Mouse (Mus musculus): ENCODE measurements at regions not wholly inside any gene's neighbourhood (a gene's known extent, or its start where the extent isn't known, plus 50 kb on each side); places are given as distances from the start of the nearest gene placed in this dataset.

DNA sequence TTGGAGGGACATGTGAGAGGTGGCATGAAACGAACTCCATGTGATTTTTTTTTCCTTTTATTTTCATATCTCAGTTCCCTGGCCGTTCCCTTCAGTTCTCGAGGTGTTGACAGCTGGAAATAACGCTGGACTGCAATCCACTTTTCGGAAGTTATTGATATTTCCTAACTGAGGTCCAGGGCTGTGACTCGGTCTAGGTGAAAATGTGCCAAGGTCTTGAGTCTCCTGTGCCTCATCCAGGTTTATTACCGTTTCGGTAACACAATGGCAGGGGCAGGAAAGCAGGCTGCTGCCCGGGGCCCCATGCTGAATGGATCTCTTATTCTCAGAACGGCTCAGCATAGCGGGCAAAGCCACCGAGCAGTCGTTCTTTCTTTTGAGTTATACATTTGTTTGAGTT is 844.7 kb upstream of the Car8 start:
- no peak for DNase-seq (ENCODE audit: low spot score)

DNA sequence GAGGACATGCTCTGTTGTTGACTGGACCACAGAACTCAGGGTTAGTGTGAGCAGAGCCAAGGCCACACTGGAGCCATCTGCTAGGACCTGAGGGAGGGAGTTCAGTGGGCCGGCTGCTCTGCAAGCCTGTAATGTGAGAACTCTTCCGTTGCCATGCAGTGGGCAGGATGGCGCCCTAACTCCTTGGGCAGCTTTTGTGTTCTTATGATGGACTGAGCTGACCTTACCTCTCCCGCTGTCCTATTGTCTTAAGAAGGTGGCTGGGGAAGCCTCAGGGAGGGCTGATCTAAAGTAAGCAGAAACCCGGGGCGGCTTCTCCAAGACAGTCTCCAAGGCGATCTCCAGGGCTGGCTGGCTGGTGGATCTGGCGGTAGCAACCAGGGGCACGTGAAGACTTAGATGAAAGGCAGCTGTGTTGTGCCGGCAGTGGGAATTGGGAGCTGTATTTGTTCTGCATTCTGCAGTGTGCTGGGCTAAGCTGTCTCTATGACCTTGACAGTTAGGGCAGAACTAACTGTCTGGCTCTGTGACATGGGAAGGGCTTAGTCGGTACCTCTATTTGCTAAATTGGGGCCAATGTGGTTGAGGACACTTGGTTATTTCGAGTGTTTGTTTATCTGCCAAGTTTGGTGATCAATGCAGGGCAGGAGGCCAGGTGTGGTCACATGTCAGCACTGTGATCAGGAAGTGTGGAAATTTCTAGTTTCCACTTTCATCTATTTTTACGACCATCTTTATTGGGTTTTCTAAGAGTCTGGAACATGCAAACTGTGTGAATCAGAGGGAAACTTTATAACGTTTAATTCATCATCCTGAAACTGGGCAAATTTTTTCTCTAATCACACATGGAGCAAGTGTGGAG is 843.1 kb upstream of the Car8 start:
- no peak for DNase-seq (ENCODE audit: low spot score)

DNA sequence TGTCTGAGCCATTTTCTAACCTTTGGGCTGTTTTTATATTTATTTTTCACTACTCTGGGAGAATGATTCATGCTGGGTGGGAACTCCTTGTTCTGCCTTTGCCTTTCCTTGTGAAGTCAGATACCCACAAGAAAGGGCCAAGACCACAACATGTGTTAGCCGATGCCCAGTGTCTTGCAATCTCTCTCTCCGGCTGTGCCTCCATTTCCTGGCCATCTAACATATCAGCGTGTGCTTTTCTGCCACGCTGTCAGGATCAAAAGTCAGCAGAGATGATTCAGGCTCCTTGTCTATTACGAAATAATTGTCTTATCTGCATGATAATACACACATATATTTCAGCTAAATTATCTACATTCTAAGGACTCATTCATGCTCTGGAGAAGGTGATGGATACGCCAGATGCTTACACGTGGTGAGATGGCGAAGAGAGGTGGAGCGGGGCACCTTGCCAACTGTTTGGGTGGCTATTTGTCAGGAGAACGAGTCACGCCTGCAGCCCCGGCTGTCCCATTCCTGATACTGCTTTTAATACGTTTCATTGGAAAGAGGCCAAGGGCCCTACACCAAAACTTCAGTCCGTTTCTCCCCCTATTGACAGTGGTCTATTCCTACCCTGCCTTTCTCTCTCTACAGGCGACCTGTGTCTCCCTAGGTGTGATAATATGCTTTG is 842.1 kb upstream of the Car8 start:
- no peak for DNase-seq (ENCODE audit: low spot score)

DNA sequence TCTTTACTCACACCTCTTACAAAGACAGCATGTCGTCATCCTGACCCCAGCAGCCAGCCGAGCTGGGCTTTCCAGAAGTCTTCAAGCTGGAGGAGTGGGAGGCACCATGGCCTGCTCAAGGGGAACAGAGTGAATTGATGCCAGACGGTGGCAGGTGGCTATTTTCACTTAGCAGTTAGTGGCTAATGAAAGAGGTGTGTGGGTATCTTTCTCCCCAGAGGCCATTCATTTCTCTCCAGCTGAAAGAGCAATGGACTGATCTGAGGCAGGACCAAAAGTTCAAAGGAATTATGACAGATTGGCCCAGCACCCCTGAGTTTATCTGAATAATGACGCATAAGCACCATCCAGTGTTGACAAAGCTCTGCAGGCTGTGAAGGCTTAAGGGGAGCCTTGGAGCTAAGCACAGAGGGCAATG is 841.0 kb upstream of the Car8 start:
- DNase-seq (ENCODE audit: low spot score): no peak

DNA sequence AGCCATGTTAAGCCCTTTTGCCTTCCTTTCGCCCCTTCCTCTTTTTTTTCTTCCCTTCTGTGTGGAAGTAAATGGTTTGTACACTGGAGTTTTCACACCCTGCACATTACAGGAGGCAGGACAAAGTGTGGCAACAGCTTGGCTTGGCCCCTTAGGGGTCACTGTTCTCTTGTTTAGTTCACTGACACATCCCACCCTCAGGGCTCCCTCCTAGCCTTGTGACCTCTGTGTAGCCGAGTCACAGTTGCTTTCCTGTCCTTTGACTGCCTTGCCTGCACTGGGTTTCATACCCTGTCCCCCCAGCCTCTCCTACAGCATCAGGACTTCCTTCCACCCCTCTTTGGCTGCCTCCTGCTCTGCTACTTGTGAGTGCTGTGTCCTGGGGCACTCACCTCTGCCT is 835.6 kb upstream of the Car8 start:
- no peak for DNase-seq (ENCODE audit: low spot score)

DNA sequence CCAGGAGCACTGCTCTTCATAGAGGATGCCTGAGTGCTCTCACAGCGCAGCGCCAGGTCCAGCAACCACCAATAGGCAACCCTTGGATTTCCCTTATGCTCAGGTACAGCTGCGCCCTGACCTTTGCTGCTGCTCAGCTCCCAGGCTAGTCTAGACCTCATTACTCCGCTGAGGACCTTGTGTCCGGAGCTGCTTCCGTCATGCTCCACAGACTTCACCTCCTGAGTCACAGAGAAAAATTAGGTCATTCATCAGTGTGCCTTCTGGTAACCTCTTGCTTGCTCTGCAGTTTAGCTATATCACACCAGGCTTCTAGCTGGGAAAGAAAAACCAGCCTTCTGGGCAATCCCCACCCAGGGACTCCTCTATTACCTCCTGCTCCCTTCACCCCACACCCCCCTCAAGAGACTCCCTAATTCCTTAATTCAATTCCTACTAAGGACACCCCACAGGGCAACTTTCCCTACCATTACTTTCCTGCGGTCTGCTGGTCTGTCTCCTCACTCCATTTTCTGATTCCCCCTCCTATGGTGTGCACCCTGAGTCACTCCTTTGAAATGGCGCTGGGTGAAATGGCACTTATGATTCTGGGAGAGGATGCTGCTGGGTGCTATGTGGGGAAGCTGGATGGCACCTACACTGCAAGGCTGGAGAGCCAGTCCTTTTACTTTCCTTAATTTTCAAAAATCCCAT is 835.0 kb upstream of the Car8 start:
- no peak for DNase-seq (ENCODE audit: low spot score)

DNA sequence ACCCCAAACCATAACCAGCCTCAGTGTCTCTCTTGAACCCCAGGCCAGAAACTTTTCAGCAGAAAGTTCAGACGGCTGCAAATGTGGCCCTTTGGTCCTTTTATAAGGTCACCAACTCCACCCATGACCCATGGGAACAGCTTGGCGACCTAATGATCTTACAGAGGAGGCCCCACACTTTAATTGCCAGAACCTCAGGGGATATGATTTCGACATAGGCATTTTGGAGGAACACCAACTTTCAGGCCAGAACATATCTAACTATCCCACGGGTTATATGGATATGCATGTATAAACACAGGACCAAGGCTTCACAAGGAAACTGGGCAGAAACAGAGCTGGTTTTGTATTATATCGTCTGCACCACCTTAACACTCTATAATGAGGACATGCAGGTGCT is 833.5 kb upstream of the Car8 start:
- no peak for DNase-seq (ENCODE audit: low spot score)

DNA sequence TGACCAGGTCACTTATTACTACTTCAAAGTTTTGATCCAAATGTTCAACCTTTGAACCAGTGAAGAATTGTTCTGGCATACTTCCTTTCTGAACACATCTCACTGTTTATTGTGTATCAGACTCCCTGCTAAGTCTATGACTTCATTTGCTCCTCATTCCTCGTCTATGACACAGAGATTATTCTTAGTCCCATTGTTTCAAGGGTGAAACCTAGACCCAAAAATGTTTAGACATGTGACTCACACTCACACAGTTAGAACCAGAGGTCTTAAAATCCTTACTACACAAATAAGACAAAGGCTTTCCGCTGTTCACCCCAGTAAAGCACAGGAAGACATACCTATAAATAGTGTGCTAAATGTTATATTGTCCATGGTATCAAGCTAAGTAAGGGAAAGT is 829.0 kb upstream of the Car8 start:
- no peak for DNase-seq (ENCODE audit: low spot score)

DNA sequence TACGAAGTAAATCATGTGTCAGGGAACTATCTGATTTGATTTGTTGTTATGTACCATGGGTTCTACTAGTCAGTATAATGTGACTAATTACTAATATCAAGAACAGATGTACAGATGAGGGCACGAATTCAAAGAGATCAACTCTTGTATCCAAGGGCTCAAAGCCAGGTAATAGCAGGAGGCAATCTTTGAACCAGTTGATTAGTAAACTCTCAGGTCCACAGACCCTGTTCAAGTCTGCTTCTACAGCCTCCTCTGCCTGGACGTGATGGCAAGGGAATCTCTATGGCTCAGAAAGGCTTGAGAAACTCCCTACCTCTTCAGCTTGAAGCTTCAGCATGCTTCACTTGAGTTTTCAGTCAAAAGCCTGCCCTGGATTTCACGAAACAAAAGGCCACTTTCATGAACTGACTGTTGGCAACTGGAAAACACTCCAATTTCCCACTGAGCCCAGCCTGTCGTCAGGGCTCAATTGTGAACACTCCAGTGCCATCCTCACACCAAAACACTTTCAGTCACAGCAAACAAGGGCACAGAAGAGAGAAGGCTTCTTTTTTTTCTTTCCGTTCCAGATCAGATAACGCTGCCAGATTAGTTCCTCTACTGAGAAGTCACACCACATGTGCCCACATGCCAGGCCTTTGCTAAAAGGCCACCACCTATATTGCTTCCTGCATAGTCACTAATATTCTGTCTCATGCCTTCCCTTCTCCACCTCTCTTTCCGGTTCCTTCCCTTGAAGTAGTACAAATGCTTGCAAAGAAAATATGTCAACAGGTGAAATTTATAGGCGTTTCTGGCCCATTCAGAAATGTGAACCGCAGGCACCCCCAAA is 827.4 kb upstream of the Car8 start:
- no peak for DNase-seq (ENCODE audit: low spot score)

DNA sequence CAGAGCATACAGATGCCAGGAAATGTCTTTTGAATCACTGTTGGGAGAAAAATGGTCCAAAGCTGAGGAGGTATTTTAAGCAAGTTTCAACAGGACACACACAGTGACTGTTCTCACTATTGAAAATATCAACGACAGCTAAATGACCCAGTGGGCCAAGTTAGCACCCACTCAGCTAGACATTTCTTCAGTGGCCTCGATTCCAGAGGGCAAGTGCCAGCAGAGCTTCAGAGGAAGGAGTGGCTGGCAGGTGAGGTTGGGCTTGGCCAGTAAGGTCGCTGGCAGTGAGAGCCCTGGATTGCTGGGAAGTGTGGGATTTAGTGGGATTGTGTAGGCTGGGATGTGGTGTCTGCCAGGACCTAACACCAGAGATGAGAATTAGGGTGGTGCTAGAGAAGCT is 823.1 kb upstream of the Car8 start:
- DNase-seq (ENCODE audit: low spot score): no peak

DNA sequence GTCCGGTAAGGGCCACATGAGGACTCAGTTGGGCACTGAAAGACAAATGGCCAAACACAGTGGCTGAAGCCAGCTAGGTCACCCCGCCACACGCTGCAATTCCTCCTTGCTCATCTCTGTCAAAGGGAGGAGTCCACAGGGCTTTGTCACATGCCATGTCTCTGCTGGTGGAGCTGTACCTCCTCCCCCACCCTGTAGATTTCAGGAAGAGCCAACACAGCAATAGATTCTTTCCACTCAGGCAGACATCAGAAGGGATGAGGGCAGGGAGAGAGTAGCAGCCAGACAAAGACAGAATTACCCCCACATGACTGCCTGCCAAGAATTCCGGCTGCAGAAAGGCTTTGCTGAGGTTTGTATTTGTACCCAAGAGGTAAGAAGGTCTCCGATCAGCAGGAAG is 821.4 kb upstream of the Car8 start:
- DNase-seq (ENCODE audit: low spot score): no peak

DNA sequence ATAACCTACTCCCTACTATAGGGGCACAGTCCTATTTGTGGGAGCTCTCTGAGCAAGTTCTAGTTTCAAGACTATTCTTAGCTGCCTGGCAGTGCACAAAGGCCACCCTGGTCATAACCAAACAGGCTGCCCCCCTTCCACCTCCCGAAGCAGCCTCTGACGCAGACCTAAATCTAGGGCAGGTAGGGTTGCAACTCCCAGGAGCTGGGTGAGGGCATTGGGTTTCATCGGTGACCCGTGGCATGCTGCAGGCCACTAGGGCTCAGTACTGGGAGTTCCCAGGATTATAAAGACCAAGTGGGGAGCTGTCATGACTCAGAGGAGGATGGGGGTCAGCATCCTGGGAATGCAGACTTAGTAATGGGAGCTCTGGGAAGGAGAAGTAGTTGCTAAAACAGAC is 818.8 kb upstream of the Car8 start:
- no peak for DNase-seq (ENCODE audit: low spot score)

DNA sequence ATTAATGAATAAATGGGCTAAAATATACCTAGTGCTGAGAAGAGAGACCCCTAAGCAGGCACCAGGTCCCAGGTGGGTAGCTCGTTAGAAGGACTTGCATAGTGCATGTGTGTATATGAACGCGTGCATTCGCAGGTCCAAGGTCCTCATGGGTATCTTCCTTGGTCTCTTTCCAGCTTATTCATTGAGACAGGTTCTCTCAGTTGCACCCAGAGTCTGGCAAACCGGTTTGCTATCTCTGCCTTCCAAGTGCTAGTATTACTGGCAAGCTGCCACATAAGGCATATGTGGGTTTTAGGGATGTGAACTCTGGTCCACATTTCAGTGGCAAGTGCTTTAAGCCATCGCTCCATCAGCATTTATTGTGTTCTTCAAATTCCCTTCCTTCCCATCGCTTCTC is 818.3 kb upstream of the Car8 start:
- no peak for DNase-seq (ENCODE audit: low spot score)

DNA sequence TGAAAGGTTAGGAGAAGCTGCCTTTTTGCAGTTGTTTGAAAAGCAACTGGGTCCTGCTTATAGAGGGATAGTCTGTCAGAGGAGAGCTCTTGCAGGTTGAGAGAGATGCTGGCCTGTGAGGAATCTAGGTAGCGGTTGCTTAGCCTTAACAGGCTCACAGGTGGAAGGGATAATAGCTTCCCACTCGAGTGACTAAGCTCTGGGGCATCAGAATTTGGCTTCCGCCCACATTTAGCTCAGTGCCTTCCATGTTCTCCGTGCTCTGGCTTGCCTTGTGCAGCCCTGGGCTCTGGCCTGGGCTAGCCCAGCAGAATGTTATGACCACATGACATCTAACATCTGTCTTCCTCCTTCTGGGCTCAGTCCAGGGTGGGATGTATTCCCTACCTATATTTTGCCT is 817.0 kb upstream of the Car8 start:
- no peak for DNase-seq (ENCODE audit: low spot score)

DNA sequence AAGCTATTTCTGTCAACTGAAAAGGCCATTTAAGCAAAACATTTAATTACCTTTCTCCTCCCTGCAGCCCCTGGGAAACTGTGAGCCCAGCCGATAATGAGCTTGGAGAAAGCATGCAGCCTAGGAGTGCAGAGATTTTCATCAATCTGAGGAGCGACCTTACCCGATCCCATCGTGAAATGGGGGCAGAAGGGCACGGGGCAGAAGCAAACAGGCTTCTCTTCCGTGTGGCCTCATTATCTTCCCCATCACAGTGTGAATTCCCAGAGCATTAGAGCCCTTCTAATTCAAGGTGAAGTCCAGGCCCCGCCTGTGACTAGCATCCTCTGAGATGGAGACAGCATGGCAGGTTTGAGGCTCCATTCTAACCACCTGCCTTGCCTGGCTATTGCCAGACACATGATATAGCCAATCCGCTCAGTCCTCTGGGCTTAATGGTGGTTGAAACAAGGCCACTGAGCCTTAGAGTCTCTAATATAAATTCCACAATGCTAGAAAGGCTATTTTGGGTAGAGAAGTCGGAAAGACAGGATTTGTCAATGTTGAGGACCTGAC is 816.5 kb upstream of the Car8 start:
- no peak for DNase-seq (ENCODE audit: low spot score)

DNA sequence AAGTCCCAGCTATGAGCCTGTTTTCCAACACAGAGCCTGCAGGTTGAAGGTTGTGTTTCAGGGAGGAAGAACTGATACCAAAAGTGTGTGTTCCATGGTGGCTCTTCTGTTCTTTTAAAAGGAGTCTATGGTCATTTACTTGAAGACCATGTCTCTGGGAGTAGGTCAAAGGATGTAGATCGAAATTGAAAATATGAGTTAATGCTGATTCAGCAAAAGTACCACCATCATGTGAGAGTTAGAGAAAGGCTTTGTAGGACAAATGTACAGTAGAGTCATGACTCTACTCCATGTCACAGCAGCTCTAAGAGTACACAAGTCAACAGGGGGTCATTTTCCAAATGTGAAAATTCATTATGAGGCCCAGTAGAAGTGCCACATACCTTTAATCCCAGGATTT is 810.0 kb upstream of the Car8 start:
- no peak for DNase-seq (ENCODE audit: low spot score)

DNA sequence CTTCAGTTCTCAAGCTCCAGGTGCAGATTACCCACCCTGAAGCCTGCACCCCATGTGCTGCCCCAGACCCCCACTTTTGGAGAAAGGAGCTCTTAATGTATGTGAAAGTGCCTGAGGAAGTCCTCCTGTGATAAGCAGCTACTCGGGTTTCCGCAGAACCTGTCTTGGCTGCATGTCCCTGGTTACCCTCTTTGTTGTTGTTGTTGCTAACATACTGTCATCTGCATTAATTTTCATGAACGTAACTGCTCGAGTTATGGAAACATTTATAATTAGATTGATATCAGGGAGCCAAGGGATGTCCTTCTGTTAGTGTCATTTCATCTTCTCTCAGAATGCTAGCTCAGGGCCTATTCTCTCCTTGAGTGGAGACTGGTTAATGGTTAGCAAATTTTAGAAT is 808.3 kb upstream of the Car8 start:
- DNase-seq (ENCODE audit: low spot score): no peak

DNA sequence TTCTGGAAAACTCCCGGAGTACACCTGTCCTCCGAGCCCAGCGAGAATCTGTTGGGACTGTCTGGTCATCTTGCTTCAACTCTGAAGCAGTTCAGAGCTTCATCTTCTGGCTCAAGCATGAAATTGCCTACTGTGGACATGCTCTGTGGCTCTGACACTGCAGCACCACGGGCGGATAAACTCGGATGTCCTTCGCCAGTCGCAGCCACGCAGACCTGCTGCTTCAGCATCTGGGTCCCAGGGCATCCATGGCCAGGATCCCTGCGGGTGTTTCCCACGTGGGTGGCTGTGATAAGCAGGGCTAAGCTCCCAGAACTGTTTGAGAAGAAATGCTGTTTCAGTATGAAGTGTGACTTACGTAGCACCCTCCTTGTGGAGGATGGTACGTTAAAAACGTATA is 807.6 kb upstream of the Car8 start:
- DNase-seq (ENCODE audit: low spot score): no peak

DNA sequence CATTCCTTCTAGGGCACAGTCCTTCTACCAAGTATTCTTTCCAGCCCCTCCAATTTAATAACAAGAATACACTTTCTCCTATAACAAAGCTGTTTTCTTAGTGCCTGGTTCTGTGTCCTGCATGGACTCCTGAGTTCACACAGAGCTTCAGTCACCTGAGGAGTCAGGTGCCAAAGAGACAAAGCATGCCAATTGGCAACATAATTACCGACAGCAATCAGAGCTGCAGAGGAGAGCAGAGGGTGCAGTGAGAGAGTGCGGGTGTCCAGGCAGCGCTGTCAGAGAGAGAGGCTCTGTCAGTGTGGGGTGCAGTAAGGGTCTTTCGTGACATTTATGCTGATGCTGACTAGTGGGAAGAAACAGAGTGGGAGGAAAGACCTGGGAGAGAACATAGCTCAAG is 807.2 kb upstream of the Car8 start:
- DNase-seq (ENCODE audit: low spot score): no peak

DNA sequence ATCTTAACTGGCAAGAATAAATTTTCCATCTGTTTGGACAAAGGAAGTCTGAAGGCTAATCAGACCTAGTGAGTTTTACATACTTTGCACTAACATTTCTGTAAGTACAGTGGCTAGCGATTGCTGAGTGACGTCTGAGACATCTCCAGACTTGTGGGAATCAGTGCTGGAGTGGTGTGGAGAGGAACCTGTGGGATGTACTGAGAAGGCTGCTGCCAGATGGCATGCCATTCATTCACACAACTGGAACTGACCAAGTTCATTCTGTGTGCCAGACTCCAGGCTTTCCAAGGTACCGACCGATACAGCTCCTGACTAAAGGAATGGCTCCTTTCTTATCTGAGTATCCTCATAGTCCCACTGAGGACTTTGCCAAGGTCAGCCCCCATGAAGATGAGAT is 797.2 kb upstream of the Car8 start:
- DNase-seq (ENCODE audit: low spot score): no peak

DNA sequence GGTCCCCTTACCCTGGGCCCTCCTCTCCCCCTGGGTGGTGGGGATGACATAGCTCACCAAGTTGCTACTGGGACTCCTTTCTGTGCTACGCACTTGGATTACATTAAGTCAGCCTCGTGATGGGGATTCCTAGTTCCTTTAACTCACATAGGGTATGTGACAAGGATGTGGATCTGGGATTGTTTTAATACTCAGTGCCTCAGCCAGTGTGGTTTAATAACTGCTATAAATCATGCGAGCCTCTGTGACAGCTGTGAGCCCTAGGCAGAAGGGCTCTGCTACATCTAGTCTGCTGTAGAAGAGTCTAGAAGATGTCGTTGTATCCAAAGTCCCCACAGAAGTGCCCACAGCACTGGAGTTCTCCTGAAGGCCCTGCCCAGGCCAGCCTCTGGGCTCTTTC is 796.5 kb upstream of the Car8 start:
- no peak for DNase-seq (ENCODE audit: low spot score)

DNA sequence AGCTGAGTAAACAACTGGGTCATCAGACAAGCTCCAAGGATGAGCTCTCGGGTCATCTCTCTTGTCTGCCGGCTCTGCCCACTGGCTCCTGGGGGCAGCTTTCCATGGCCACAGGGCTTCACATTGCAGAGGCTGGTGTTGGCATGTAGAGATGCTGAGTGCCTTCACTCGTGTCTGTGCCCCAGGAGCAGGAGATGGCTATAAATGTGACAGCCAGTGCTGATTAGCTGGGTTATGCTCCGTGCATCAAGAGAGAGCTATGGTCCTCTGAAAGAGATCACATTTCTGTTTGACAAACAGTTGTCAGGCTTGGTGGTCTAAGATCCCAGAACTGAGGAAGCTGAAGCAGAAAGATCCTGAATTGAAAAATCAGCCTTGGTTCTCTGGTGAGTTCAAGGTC is 795.4 kb upstream of the Car8 start:
- DNase-seq (ENCODE audit: low spot score): no peak
